Mouse (Mus musculus): ENCODE data around the gene Timm10b.

Timm10b gene

DNA sequence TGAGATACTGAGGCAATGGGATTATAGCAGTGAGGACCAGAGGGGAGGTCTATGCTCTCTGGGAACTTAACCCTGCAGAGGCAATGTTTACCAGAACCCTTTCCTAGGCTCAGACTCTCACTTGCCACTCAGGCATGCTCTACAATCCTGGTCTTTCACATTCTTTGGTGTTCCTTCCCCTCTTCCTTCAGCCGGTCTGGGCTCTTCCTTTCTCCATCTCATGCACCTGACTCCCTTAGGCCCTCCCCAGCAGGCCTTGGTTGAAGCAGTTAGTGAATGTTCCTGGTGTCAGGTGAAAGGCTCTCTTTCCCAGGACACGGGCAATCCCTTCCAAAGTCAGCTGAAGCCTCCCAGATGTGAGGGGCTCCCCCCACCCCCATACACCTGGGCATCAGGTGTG, at the start of gene Timm10b:
Gene Timm10b (plus strand): TSS at position 301 of the 400 bp plus-strand sequence.
- no peak for DNase-seq

GRCm38 (mm10) chr7:105590097-105590496, 49.8 kb upstream of the Timm10b start:
- DNase-seq: no peak

GRCm38 (mm10) chr7:105602860-105603623, 36.8 kb upstream of the Timm10b start:
- peak; percentile 92 to 93 for DNase-seq

DNA sequence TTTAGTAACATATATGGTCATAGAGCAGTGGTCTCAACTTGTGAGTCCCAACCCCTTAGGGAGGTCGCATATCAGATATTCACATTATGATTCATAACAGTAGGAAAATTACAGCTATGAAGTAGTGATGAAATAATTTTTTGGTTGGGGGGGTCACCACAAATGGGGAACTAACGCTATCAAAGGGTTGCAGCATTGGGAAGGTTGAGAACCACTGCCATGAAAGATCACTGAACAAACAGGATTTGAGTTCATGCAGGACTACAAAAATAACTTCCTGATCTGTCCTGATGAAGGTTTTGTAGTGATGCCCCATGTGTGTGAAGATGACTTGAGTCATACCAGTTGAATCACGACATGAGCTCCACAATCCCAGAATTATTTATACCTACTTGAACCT, 31.4 kb upstream of the Timm10b start:
- no peak for DNase-seq

- DNase-seq: no peak
Observed at GRCm38 (mm10) chr7:105611767-105612166, 28.1 kb upstream of the Timm10b start.

DNA sequence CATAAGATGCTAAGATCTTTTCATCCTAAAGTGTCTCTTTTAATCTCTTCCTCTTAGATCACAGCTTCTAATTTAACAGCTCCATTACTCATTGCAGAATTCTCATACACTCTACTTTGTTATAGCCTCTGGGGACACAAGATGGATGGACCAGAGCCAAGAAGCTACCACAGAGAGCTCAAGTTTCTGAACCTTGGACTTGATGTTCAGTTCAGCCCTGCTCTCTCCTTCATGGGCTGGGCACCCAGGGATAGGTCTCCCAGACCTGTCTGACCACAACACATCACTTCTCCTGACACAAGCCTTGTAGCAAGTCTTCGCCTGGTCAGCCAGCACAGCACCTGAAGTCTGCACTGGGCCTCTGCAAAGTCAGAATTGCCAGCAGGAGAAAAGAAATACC, 25.5 kb upstream of the Timm10b start:
- DNase-seq: peak in 1 of 2 experiments; percentile 21

- DNase-seq: no peak
Observed at GRCm38 (mm10) chr7:105615720-105616119, 24.1 kb upstream of the Timm10b start.

DNA sequence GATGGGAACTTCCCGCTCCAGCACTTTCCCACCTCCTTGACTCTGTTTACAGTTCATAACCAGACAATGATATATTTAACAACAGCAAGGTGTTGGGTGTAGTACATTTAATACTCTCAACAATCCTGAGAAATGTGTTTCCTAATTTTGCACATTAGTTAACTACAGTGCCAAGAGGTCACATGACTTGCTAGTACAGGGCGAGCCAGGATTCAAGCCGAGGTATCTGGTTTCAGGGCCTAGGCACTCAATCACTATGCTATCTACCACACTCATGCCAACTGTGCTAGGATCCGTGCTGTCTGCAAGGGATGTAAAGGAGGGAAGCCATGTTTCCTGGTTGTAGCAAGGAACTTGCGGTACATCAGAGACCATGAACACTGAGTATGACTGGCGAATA, 23.3 kb upstream of the Timm10b start:
- no peak for DNase-seq

GRCm38 (mm10) chr7:105617810-105618209, 22.0 kb upstream of the Timm10b start:
- DNase-seq: no peak

- no peak for DNase-seq
Observed at GRCm38 (mm10) chr7:105619701-105620100, 20.2 kb upstream of the Timm10b start.

GRCm38 (mm10) chr7:105621053-105621452, 18.8 kb upstream of the Timm10b start:
- DNase-seq: no peak

GRCm38 (mm10) chr7:105621646-105622292, 18.1 kb upstream of the Timm10b start:
- no peak for DNase-seq

GRCm38 (mm10) chr7:105625397-105625796, 14.5 kb upstream of the Timm10b start:
- peak in 1 of 2 experiments; percentile 21 for DNase-seq

DNA sequence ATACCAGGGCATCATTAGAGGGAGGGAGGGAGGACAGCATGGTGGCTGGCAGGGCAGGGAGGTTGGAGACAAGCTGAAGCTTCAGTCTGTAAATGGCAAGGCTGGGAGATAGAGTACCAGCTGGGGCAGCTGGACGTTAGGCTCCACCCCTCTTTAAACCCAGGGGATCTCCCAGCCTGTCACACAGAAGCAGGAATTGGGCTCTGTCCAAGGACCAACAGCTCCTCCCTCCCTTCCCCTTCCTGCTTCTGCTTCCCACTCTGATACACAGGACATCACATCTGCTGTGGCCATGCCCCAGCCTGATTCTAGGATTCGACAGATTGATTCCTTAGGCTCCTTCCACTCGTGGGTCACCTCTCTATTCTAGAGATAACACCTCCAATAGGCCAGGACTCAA, 11.2 kb upstream of the Timm10b start:
- peak; percentile 68 to 72 for DNase-seq

DNA sequence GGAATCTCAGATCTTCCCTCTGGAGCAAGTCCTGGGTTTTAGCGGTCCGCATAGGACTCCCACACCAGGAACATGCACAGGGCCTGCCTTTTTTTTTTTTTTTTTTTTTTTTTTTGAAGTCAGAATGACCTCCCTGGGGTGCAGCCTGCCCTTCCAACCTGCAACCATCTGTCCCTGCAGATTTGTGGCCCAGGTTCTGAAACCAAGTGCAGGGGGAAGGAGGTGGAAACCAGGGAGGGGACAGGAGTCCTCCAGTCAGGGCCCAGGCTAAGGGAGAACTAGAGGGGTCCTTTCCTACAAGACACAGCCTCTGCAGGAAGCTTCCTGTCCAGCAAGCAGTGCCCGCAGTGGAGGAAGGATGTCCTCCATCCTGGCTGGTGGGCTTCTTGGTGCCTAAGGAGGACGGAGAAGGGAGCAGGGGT, 7.3 kb upstream of the Timm10b start:
- DNase-seq: no peak

GRCm38 (mm10) chr7:105633127-105633800, 6.6 kb upstream of the Timm10b start, which contains the start of gene Trim3:
Gene Trim3 (minus strand): TSS chr7:105633571.
- peak; percentile 85 to 91 for DNase-seq

- no peak for DNase-seq
Observed at GRCm38 (mm10) chr7:105633801-105634135, 6.1 kb upstream of the Timm10b start.

GRCm38 (mm10) chr7:105634272-105634920, 5.5 kb upstream of the Timm10b start:
- no peak for DNase-seq

DNA sequence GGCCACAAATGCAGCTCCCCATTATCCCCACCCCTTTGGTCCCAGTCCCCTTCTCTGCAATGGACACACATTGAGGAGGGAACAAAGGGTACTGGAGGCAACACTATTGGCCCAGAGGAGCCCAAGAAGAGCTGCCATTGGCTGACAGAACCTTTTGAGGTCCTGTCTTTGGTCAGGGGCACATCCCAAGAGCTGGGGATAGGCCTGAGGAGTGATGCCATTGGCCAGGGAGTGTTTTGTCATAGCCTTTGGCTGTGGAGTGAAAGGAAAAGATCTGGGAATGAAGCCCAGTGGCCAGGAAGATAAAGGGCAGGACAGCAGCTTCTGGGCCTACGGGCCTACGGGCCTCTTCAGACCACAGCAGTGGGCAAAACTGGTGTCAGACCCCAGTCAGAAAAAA, 4.1 kb upstream of the Timm10b start:
- DNase-seq: no peak

DNA sequence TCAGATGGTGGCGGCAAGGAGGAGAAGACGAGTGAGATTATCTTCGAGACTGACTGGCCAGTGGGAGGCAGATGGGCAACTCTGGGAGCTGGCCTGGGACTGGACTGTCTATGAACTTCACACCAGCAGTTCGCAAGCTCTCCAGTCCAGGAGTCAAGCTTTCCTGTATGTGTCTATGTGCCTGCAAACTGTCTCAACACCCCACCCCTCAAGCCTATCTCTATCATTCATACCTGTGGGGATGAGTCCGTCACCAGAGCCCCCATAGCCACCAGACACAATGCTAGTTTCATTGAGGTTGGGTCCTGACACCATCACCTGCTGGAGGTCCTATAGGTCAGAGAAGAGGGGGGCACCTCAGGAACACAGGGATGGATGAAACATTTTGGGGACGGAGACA, 1.1 kb upstream of the Timm10b start:
- no peak for DNase-seq

GRCm38 (mm10) chr7:105639304-105639703, 552 bp upstream of the Timm10b start:
- no peak for DNase-seq

DNA sequence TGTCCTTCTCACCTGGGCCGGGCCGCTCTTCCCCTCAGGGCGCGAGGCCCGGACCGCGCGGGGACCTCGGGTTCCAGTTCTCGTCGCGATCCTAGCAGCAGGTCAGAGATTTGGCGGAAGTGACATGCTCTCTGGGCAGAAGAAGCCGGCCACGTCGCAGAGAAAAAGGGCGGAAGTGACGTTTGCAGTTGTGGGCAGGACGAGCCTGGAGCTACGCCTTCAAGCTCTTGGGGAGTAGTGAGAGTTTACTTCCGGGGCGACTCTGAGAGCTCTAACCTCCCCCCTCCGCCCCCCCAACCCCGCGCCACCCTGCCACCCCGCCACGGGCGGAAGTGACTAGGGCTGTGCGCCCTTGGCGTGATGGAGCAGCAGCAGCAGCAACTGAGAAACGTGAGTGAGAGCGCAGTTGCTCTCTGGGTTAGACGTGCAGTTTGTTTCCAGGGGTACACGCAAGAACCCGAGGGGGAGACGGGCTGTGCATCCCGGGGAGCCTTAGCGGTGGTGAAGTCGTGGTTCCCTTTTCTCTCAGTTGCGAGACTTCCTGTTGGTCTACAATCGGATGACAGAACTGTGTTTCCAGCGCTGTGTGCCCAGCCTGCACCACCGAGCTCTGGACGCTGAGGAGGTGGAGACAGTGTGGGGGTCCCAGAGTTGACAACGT, 507 bp downstream of the Timm10b start, which contains the start of the genes Arfip2 and Gm45799:
Gene Arfip2 (minus strand): TSS at position 184 of the 661 bp plus-strand sequence.
Gene Gm45799 (plus strand): TSS at position 320 of the 661 bp plus-strand sequence.
- peak; percentile 97 to 98 for DNase-seq

DNA sequence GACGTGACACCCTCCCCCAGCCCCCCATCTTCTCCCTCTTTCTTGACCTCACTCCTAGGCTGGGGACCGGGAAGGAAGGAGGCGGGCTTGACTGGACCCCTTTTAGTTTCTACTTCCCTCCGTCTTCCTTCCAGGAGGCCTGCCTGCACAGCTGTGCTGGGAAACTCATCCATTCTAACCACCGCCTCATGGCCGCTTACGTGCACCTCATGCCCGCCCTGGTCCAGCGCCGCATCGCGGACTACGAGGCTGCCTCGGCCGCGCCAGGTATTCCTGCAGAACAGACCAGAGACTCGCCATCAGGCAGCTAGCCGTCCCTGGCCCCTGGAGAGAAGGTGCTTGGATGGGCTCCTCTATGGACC, 1.0 kb downstream of the Timm10b start:
- DNase-seq: peak in 1 of 2 experiments; percentile 36
